Mouse (Mus musculus) kidney, postnatal 0 days (tissue): ENCODE measurements around the gene Pparg. TPM values are rescaled to one million over a fixed set of nuclear protein-coding genes. Genes with fewer than 3 reads are reported as not detected.
A peak's percentile ranks its signal among the peaks of the same experiment; 100 is the strongest.

Source experiments
- ATAC-seq: fragments of 200-750 bp; cut with Nextera tagmentation; replicated peaks from 2 replicates; pipeline ENCODE4 v1.8.0; 2017; ENCODE audit warnings: low read depth, moderate number of reproducible peaks, moderate TSS enrichment, moderate library complexity; ENCODE audit not compliant: low FRiP score
- DNase-seq: peaks from one replicate; pipeline ENCODE4 v3.0.0-alpha.2; 2016; ENCODE audit warnings: low spot score
- H3K27ac ChIP-seq: fragments of 300-500 bp; sonication (generic); 2 replicates; pipeline ENCODE4 v1.5.1; 2014; ENCODE audit warnings: mild to moderate bottlenecking
- H3K27me3 ChIP-seq: fragments of 300-500 bp; sonication (generic); 2 replicates; pipeline ENCODE4 v1.6.1; 2014; ENCODE audit warnings: low read length, mixed read lengths; ENCODE audit not compliant: insufficient read depth
- H3K36me3 ChIP-seq: fragments of 300-500 bp; sonication (generic); 2 replicates; pipeline ENCODE4 v1.6.1; 2014; ENCODE audit warnings: low read length, mixed read lengths; ENCODE audit not compliant: insufficient read depth
- H3K4me1 ChIP-seq: fragments of 300-500 bp; sonication (generic); replicated peaks from 2 replicates; pipeline ENCODE4 v1.6.1; 2014; ENCODE audit warnings: antibody characterized with exemption, low read length, mixed read lengths; ENCODE audit not compliant: insufficient read depth
- H3K4me2 ChIP-seq: fragments of 300-500 bp; sonication (generic); 2 replicates; pipeline ENCODE4 v1.6.1; 2014; ENCODE audit warnings: mild to moderate bottlenecking, low read length, moderate library complexity, mixed read lengths
- H3K4me3 ChIP-seq: fragments of 300-500 bp; sonication (generic); replicated peaks from 2 replicates; pipeline ENCODE4 v1.5.1; 2014; ENCODE audit warnings: low read depth, low read length
- H3K9ac ChIP-seq: fragments of 300-500 bp; sonication (generic); 2 replicates; pipeline ENCODE4 v1.6.1; 2014; ENCODE audit warnings: low read depth, low read length
- H3K9me3 ChIP-seq: fragments of 300-500 bp; sonication (generic); replicated peaks from 2 replicates; pipeline ENCODE4 v1.6.1; 2016; ENCODE audit warnings: low read length, inconsistent platforms, mixed read lengths
- CTCF ChIP-seq: IDR thresholded peaks from 2 replicates; pipeline ENCODE4 v1.5.1; 2016; ENCODE audit warnings: antibody characterized with exemption, low read depth, mild to moderate bottlenecking, moderate library complexity
- WGBS: fragments of 180-500 bp; shearing (Covaris S2); extraction: QIAGEN DNeasy Blood & Tissue Kit; methylation state at CpG from one replicate; pipeline ENCODE4 v1.1.7; 2014; 5-methylcytosine and 5-hydroxymethylcytosine counted together
- polyA plus RNA-seq: library from polyadenylated mRNA; unstranded; fragments of >200 nt; fragmentation: Nextera tagmentation; extraction: Ambion mirVana; gene quantifications from 2 replicates; pipeline ENCODE4 v1.2.1, GENCODE M21; 2015

Pparg gene
- polyA plus RNA-seq, 1 experiment from 2014 or later = 8.0 TPM

DNA sequence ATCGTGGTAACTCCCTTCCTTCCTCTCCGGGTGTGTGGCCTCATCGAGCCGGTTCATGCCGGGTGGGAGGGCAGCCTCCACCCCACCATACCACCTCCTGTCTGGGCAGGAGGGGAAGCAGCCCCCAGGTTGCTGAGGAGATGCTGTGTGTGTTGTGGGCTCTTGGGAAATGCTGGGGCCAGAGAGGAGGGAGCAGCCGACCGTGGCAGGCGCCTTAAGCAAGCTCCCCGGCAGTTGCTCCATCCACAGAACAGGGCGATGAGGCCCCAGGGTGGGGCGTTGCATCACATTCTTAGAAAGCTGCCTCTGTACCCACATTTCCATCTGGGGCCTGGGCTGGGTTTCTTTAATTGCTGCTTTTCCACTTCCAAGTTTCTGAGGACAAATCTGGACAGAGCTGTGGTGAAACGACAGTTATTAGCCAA lies 158.5 kb downstream of the Pparg start:
- Histone ChIP-seq H3K36me3 (no peaks in the 10 kb centered on the region), H3K27ac (no peak overlapping the region), H3K9me3 (no peaks in the 10 kb centered on the region), H3K4me3 (no peak overlapping the region), H3K4me1 (0 out of 2 replicates have a peak, but pooled peaks cover 4% of the 10 kb centered on the region), H3K4me2 (peak overlapping the region; percentile 13; the same call in 1 of the 2 replicates), H3K27me3 (no peaks in the 10 kb centered on the region), H3K9ac (no peak overlapping the region)
- 30% methylated on average over 12 of the region's 12 CpGs for WGBS
- DNase-seq (no peak), ATAC-seq (peak; percentile 60)
- TF ChIP-seq CTCF = no peak

DNA sequence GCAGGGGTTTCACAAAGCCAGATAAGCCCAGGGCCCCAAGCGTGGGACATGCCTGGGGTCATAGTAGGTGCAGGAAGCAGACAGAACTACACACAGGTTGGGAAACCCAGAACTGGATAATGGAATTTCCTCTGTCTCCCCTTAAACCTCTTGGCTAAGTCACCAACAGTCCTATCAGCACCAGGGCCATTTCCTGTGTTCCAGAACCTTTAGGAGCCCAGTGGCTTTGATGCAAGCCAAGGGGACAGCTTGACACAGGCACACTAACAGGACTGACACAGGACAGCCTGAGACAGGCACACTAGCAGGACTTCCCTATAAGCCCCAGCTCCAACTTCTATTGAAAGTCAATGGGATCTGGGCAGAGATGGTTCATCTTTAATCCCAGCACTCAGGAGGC lies 161.2 kb downstream of the Pparg start:
- H3K4me2 ChIP-seq = no peak overlapping the region
- ATAC-seq (no peak), DNase-seq (no peak)
- no peaks in the 10 kb centered on the region for H3K36me3 ChIP-seq
- TF ChIP-seq CTCF = no peak
- H3K9me3 ChIP-seq = no peaks in the 10 kb centered on the region
- H3K4me1 ChIP-seq = 0 out of 2 replicates have a peak, but pooled peaks cover 7% of the 10 kb centered on the region
- 76% methylated on average over 1 of the region's 1 CpGs for WGBS
- H3K27me3 ChIP-seq = no peaks in the 10 kb centered on the region
- no peak overlapping the region for H3K9ac ChIP-seq
- no peak overlapping the region for H3K4me3 ChIP-seq
- H3K27ac ChIP-seq = no peak overlapping the region

- WGBS = 61% methylated on average over 6 of the region's 6 CpGs
- Histone ChIP-seq H3K36me3 (no peaks in the 10 kb centered on the region), H3K4me3 (no peak overlapping the region), H3K4me1 (0 out of 2 replicates have a peak, but pooled peaks cover 7% of the 10 kb centered on the region), H3K4me2 (no peak overlapping the region), H3K27me3 (no peaks in the 10 kb centered on the region), H3K9ac (no peak overlapping the region), H3K27ac (no peak overlapping the region; the same call in 1 of the 2 replicates), H3K9me3 (no peaks in the 10 kb centered on the region)
- no peak for TF ChIP-seq CTCF
- no peak for DNase-seq
- no peak for ATAC-seq
These were observed 162.0 kb downstream of the Pparg start for GRCm38 (mm10) chr6:115522691-115523146.

GRCm38 (mm10) chr6:115523201-115523600 lies 162.4 kb downstream of the Pparg start:
- H3K4me2 ChIP-seq = no peak overlapping the region
- no peak for ATAC-seq
- no peak for TF ChIP-seq CTCF
- 0 out of 2 replicates have a peak, but pooled peaks cover 7% of the 10 kb centered on the region for H3K4me1 ChIP-seq
- no peak for DNase-seq
- H3K27me3 ChIP-seq = no peaks in the 10 kb centered on the region
- H3K36me3 ChIP-seq = no peaks in the 10 kb centered on the region
- H3K9ac ChIP-seq = no peak overlapping the region
- 62% methylated on average over 9 of the region's 9 CpGs for WGBS
- H3K9me3 ChIP-seq = no peaks in the 10 kb centered on the region
- no peak overlapping the region for H3K4me3 ChIP-seq
- no peak overlapping the region for H3K27ac ChIP-seq

DNA sequence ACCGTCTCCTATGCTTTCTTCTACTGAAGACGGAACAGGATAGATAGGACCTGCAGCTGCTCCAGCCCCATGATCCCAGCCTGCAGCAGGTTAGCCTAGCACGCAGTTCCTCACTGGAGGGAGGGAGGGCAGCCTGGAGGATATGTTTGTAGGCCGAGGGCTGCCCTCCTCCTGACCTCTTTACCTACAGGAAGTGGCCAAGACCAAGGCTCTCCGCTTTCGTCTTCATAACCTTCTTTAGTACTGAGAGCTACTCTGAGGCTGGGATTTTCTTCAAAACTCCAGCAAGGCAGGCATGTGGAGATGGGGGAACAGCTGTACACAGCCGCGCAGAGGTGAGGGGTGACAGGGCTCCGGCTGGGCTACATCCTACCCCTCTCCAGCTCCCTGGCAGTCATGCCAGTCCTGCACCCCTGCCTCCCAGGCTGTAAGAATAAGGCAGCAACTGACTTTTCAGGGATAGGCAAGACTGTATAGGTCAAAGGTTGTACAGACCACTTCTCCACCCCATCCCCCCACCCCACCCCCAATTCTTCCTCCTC lies 163.8 kb downstream of the Pparg start:
- Histone ChIP-seq H3K27ac (0 out of 2 replicates have a peak overlapping the region, but pooled peaks have one; percentile 13), H3K36me3 (no peaks in the 10 kb centered on the region), H3K4me2 (no peak overlapping the region), H3K4me3 (no peak overlapping the region), H3K27me3 (no peaks in the 10 kb centered on the region), H3K9ac (no peak overlapping the region), H3K9me3 (no peaks in the 10 kb centered on the region), H3K4me1 (0 out of 2 replicates have a peak, but pooled peaks cover 7% of the 10 kb centered on the region)
- no peak for TF ChIP-seq CTCF
- DNase-seq (no peak), ATAC-seq (0 out of 2 replicates have a peak, but pooled peaks have one; percentile 33)
- 56% methylated on average over 9 of the region's 9 CpGs for WGBS

- Histone ChIP-seq H3K36me3 (no peaks in the 10 kb centered on the region), H3K27me3 (no peaks in the 10 kb centered on the region), H3K4me2 (no peak overlapping the region), H3K9me3 (no peaks in the 10 kb centered on the region), H3K27ac (no peak overlapping the region), H3K9ac (no peak overlapping the region), H3K4me1 (0 out of 2 replicates have a peak, but pooled peaks cover 7% of the 10 kb centered on the region), H3K4me3 (no peak overlapping the region)
- no peak for DNase-seq
- 79% methylated on average over 3 of the region's 3 CpGs for WGBS
- ATAC-seq = no peak
- no peak for TF ChIP-seq CTCF
These were observed 166.7 kb downstream of the Pparg start for GRCm38 (mm10) chr6:115527418-115527817.
